Mouse (Mus musculus) CH12.LX (cell line): ENCODE results near the gene Fancc. TPM values are rescaled to one million over a fixed set of nuclear protein-coding genes. Genes with fewer than 3 reads are reported as not detected.

Experiments
- DNase-seq: peaks from one replicate; pipeline ENCODE4 v3.0.0-alpha.2; 2013; ENCODE audit errors: extremely low read depth
- H3K27ac ChIP-seq: 2 replicates; pipeline ENCODE4 v1.5.1; 2012; ENCODE audit warnings: low read depth, mild to moderate bottlenecking, control low read depth, moderate library complexity; ENCODE audit not compliant: insufficient read depth
- H3K27me3 ChIP-seq: replicated peaks from 2 replicates; pipeline ENCODE3; 2012; ENCODE audit warnings: inconsistent platforms
- H3K36me3 ChIP-seq, 2 experiments: replicated peaks in 1 of 2; 2 replicates each; pipeline versions ENCODE3 to v1.6.1; 2012; ENCODE audit warnings: inconsistent platforms in 1 of 2, low read length in 1 of 2, mild to moderate bottlenecking in 1 of 2, mixed read lengths in 1 of 2, moderate library complexity in 1 of 2; ENCODE audit not compliant: control insufficient read depth in 1 of 2, insufficient read depth in 1 of 2
- H3K4me1 ChIP-seq, 2 experiments: 2 replicates each; pipeline ENCODE4 v1.6.1; 2012; ENCODE audit warnings: inconsistent platforms in 1 of 2, moderate library complexity in 1 of 2; ENCODE audit not compliant: insufficient read depth in 2 of 2, control insufficient read depth in 1 of 2
- H3K4me2 ChIP-seq: 2 replicates; pipeline ENCODE4 v1.6.1; 2012; ENCODE audit warnings: low read depth, mild to moderate bottlenecking, control low read depth; ENCODE audit not compliant: poor library complexity, insufficient read depth, severe bottlenecking
- H3K4me3 ChIP-seq, 3 experiments: fragments of 150-350 bp in 1 of 3; sonication (generic) in 1 of 3; replicated peaks in 1 of 3; 2 replicates each; pipeline versions ENCODE3 to v1.5.1; 2011 to 2012; ENCODE audit warnings: low read depth in 2 of 3, low read length in 2 of 3, mild to moderate bottlenecking in 2 of 3, moderate library complexity in 2 of 3, control low read depth in 1 of 3, improper control_type of control experiment in 1 of 3, inconsistent platforms in 1 of 3, mixed read lengths in 1 of 3; ENCODE audit not compliant: poor library complexity in 1 of 3
- H3K79me2 ChIP-seq: replicated peaks from 2 replicates; pipeline ENCODE4 v1.6.1; 2012; ENCODE audit warnings: mild to moderate bottlenecking, moderate library complexity; ENCODE audit not compliant: control insufficient read depth, poor library complexity, insufficient read depth, severe bottlenecking; ENCODE audit errors: extremely low read depth
- H3K9ac ChIP-seq: 2 replicates; pipeline ENCODE4 v1.6.1; 2012; ENCODE audit warnings: low read depth, mild to moderate bottlenecking, control low read depth, moderate library complexity; ENCODE audit not compliant: insufficient read depth
- H3K9me3 ChIP-seq: replicated peaks from 2 replicates; pipeline ENCODE3; 2012; ENCODE audit warnings: low read length, inconsistent platforms, mixed read lengths
- BHLHE40 ChIP-seq: IDR thresholded peaks from 2 replicates; pipeline ENCODE4 v1.6.1; 2011; ENCODE audit warnings: mild to moderate bottlenecking, low read depth, low read length, improper control_type of control experiment
- CHD2 ChIP-seq: IDR thresholded peaks from 2 replicates; pipeline ENCODE4 v1.6.1; 2011; ENCODE audit warnings: low read length, improper control_type of control experiment
- ELF1 ChIP-seq: IDR thresholded peaks from 2 replicates; pipeline ENCODE4 v1.6.1; 2014; ENCODE audit warnings: low read depth, mild to moderate bottlenecking, inconsistent platforms, low read length, improper control_type of control experiment
- ETS1 ChIP-seq: conservative IDR thresholded peaks from 2 replicates; pipeline ENCODE4 v1.6.1; 2012; ENCODE audit warnings: low read depth, mild to moderate bottlenecking, inconsistent platforms, low read length, improper control_type of control experiment, moderate library complexity
- IRF4 ChIP-seq: IDR thresholded peaks from 2 replicates; pipeline ENCODE4 v1.6.1; 2014; ENCODE audit warnings: low read depth, mild to moderate bottlenecking, inconsistent platforms, low read length, improper control_type of control experiment
- KAT2A ChIP-seq: IDR thresholded peaks from 2 replicates; pipeline ENCODE4 v1.6.1; 2012; ENCODE audit warnings: low read length, improper control_type of control experiment, inconsistent platforms; ENCODE audit not compliant: insufficient replicate concordance
- MAX ChIP-seq: IDR thresholded peaks from 2 replicates; pipeline ENCODE4 v1.6.1; 2011; ENCODE audit warnings: low read length, improper control_type of control experiment
- MYC ChIP-seq: IDR thresholded peaks from 2 replicates; pipeline ENCODE4 v1.6.1; 2011; ENCODE audit warnings: low read depth, mild to moderate bottlenecking, improper control_type of control experiment, low read length
- NRF1 ChIP-seq: IDR thresholded peaks from 2 replicates; pipeline ENCODE4 v1.6.1; 2014; ENCODE audit warnings: low read depth, mild to moderate bottlenecking, inconsistent platforms, low read length, improper control_type of control experiment, moderate library complexity
- POLR2A ChIP-seq: IDR thresholded peaks from 2 replicates; pipeline ENCODE4 v1.6.1; 2011; ENCODE audit warnings: low read depth, mild to moderate bottlenecking, improper control_type of control experiment, low read length
- SIN3A ChIP-seq: IDR thresholded peaks from 2 replicates; pipeline ENCODE4 v1.6.1; 2012; ENCODE audit warnings: low read length, improper control_type of control experiment, inconsistent platforms
- SMC3 ChIP-seq: IDR thresholded peaks from 2 replicates; pipeline ENCODE4 v1.6.1; 2011; ENCODE audit warnings: low read depth, low read length, improper control_type of control experiment
- USF2 ChIP-seq: conservative IDR thresholded peaks from 2 replicates; pipeline ENCODE4 v1.6.1; 2011; ENCODE audit warnings: low read depth, low read length, improper control_type of control experiment
- ZC3H11A ChIP-seq: IDR thresholded peaks from 2 replicates; pipeline ENCODE4 v1.6.1; 2012; ENCODE audit warnings: low read depth, mild to moderate bottlenecking, inconsistent platforms, low read length, improper control_type of control experiment
- ZKSCAN1 ChIP-seq: IDR thresholded peaks from 2 replicates; pipeline ENCODE4 v1.6.1; 2012; ENCODE audit warnings: low read depth, inconsistent platforms, low read length, improper control_type of control experiment, borderline replicate concordance
- dilution Hi-C: fragments of 300-500 bp; cut with MboI; formaldehyde crosslinking; loops from 2 replicates; pipeline ENCODE4 v1.14.3; 2020; ENCODE audit warnings: low sequenced_read_pairs; ENCODE audit not compliant: extremely low pct_unique_long_range_greater_than_20kb, extremely low pct_ligation_motif_present
- in situ Hi-C: fragments of 300-500 bp; cut with MboI; formaldehyde crosslinking; loops from 3 replicates; pipeline ENCODE4 v1.14.3; 2019; ENCODE audit warnings: low sequenced_read_pairs, low pct_ligation_motif_present, low pct_unique_long_range_greater_than_20kb, mixed read lengths
- polyA plus RNA-seq: library from polyadenylated mRNA; unstranded; fragments of >175 nt; gene quantifications from 2 replicates; pipeline ENCODE4 v1.2.1, GENCODE M21; 2012; ENCODE audit warnings: low read depth; ENCODE audit not compliant: insufficient read length
- total RNA-seq, 2 experiments: library from RNA; depleted of rRNA; stranded (reverse); fragments of 300-350 nt in 1 of 2; fragments of >200 nt in 1 of 2; gene quantifications; 2 replicates each; pipeline ENCODE4 v1.2.3; 2012 to 2014

The Fancc gene
- total and polyA plus RNA-seq, 3 experiments, result 8.2 to 12.4 (median 8.7) TPM

DNA sequence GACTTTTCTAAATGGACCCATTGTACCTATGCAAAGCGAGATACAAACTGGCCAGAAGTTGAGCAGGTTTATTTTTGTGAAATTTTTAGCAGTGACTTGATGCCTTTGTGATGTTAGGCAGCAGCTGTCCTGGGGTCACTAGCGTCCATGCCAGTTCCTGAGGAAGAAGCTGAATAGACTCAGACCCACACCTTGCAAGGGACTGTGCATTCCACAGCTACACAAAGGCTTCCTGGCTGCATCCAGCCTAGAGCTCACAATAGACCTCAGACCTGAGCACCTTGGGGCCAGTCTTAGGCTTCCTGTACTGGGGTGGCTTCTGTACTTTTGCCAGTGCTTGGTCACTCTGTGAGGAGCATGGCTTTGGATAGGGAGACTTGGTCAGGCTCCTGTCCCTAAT lies 223.2 kb downstream of the Fancc start:
- no peak overlapping the region for H3K27ac ChIP-seq
- no peak overlapping the region for H3K4me2 ChIP-seq
- no peak overlapping the region; the same call in 1 of the 2 replicates for H3K9ac ChIP-seq
- no peaks in the 10 kb centered on the region for H3K9me3 ChIP-seq
- H3K36me3 ChIP-seq, result peaks cover 0 to 40% of the 10 kb centered on the region in 2 experiments
- no peak for DNase-seq
- TF ChIP-seq POLR2A, result no peak
- TF ChIP-seq KAT2A, result no peak
- peaks cover 3 to 26% of the 10 kb centered on the region in 2 experiments; a peak in 3 of 4 replicates for H3K4me1 ChIP-seq
- in situ Hi-C loops (no loop called here), dilution Hi-C loops (no loop called here)
- no peak overlapping the region for H3K4me3 ChIP-seq
- H3K79me2 ChIP-seq, result 0 out of 2 replicates have a peak, but pooled peaks cover 6% of the 10 kb centered on the region
- no peaks in the 10 kb centered on the region for H3K27me3 ChIP-seq

DNA sequence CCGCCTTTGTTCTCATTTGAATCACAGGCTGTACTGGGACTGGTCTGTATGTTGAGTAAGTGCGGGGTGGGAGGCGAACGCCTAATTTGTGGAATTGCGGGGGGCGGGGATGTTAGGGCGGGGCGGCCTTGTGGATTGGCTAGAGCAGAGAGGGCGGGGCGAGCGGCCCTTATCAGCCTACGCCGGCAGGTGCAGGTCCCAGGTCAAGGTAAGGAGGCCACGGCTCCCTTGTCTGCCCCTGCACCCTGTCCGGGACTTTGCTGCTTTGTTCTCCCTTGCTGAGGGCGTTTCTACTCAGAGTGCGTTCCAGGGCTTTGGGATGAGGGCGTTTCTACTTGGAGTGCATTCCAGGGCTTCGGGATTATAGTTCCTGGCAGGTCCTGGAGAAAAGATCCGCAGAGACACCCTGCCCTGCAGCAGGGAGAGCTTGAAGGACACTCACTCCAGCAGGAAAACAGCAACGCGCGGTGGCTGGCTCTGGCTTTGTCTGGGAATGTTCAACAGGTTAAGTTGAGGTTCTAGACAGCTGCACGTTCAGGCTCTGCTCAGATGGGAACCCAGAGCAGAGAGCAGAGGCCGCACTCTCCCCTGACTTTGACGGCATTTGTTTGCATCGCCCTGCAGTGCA lies 224.4 kb downstream of the Fancc start:
- H3K27me3 ChIP-seq, result no peaks in the 10 kb centered on the region
- no peak overlapping the region for H3K9ac ChIP-seq
- in situ Hi-C loops (no loop called here), dilution Hi-C loops (no loop called here)
- H3K79me2 ChIP-seq, result 0 out of 2 replicates have a peak, but pooled peaks cover 6% of the 10 kb centered on the region
- DNase-seq, result no peak
- peaks cover 3 to 22% of the 10 kb centered on the region in 2 experiments; a peak in 3 of 4 replicates for H3K4me1 ChIP-seq
- no peak overlapping the region for H3K4me2 ChIP-seq
- no peak for TF ChIP-seq BHLHE40
- no peak for TF ChIP-seq NRF1
- TF ChIP-seq IRF4, result no peak
- no peak for TF ChIP-seq SIN3A
- TF ChIP-seq MAX, result no peak
- no peak for TF ChIP-seq ETS1
- no peak for TF ChIP-seq CHD2
- TF ChIP-seq ZC3H11A, result no peak
- TF ChIP-seq ELF1, result no peak
- no peak for TF ChIP-seq MYC
- no peak for TF ChIP-seq ZKSCAN1
- no peak for TF ChIP-seq USF2
- no peak for TF ChIP-seq SMC3
- H3K4me3 ChIP-seq, result no peak overlapping the region
- H3K9me3 ChIP-seq, result no peaks in the 10 kb centered on the region
- no peak overlapping the region for H3K27ac ChIP-seq
- peaks cover 0 to 39% of the 10 kb centered on the region in 2 experiments for H3K36me3 ChIP-seq
